Mouse (Mus musculus): ENCODE measurements around the gene Impg2.
A peak's percentile ranks its signal among the peaks of the same experiment; 100 is the strongest.

The Impg2 gene

DNA sequence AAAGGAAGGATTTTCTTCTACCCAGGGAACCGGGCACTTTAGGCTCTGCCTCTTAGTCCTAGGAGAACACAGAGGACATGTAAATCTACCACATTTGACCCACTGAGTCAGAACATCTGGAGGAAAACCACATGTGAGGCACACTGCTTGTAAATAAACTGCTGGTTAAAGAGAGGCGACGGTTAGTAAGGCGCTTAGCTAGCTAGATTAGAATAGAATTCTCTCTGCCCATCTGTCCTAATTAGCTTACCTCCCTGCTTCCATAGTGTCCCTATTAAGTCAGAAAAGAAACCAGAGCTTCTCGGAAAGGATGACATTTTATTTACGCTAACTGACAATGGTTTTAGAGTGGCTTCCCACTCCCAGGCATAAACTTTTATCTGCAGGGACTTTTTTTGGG, at the start of gene Impg2:
Gene Impg2 (plus strand): TSS at position 263 of the 400 bp plus-strand sequence.
- DNase-seq (ENCODE audit: low read depth, low spot score), result no peak

DNA sequence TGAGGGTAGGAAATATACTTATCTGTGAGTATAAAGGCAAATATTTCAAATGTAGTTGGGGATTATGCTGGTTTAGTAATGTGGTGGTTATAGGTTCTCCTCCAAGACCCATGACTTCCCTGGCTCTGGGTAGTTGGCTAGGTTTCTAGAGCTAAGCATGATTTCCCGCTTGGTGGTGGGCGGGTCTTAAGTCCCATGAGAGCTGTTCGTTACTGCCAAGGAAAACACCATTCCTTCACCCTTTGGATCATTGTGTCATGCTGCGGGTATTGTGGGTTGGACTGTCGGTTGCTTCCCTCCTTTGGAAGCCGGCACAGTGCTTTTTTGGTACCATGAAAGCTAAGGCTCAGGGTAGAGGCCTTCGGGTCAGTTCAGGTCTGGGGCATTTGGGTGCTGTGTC, 40.6 kb upstream of the Impg2 start:
- no peak for DNase-seq (ENCODE audit: low read depth, low spot score)

DNA sequence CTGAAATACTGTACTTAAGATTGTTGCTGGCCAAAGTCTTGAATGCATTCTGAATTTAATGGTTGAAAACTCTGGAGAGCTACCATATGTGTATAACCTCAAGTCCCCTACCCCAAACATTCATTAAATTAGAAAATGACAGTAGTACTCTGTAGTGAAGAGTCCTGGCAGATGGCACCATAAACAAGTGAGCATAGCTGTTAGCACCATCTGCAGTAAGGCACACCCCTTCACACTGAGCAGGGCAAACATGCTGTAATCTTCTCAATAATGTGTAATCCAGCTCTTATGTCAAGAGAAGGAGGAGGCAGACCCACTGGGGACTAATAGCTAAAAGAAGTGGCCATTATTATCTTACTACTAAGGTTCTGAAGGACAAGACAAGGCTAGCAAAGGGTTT, 33.9 kb upstream of the Impg2 start:
- DNase-seq (ENCODE audit: low read depth, low spot score), result no peak

DNA sequence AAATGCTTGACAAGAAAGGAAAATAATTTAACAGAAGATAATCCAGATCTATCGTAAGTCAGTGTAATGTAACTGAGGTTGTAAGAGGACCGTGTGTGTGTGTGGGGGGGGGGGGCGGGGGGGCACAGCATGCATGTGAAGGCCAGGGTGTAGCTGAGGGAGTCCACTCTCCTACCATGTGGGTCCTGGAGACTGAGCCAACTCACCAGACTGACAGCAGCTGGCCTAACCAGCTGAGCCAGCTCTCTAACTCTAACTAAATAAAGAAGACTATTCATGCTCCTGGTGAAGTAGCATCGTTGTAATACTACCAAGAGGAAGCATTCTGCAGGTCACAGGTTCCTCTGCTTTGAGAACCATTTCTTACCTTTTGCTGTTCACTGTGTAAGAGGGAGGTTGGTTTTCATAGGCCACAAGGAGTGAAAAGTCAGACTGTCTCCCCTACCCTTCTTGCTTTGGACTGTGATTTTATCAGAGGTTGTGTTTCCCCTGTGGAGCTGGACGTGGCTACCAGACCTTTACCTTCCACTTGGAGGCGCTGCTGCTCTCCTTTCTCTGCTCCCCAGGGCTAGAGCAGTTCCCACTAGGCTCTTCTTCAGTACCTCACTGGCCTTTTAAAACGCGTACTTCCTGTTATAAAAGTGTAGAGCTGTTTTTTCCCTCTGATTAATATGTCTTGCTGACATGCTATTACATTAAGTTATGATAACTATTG, 28.1 kb upstream of the Impg2 start:
- DNase-seq (ENCODE audit: low read depth, low spot score), result peak; percentile 61

DNA sequence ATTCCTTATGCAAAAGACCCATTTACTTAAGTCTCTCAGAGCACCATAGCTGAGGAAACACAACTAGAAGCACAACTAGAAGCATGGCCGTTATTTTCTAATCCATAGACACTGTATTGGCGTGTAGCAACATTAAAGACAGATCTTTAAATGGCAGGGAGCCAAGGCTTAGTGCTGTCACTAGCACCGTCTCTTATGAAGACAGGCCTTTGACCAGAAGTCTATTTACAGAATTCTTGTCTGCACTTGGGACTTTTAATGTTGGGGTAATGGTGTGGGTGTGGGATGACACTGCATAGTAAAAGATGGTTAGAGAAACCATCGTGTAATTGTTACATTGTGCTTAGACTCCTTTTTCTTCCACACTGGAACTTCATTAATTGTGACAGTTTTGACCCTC, 17.2 kb upstream of the Impg2 start:
- DNase-seq (ENCODE audit: low read depth, low spot score), result no peak

DNA sequence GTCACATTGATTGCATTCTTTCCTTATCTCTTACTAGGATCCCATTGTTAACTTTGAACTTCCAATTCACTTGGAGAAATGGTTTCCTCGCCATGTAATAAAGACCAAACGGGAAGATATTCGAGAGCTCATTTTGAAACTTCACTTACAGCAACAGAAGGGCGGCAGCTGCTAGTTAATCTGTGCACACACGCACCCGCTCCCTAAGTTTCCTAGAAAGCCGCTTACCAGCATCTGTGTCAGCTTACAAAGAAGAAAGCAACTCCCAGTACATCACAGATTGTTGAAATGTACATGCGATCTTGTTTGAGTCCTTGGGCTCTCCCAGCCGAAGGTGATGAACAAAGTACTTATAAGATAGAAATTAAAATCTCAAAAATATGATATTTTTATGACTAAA, 15.9 kb upstream of the Impg2 start:
- DNase-seq (ENCODE audit: low read depth, low spot score), result no peak

DNA sequence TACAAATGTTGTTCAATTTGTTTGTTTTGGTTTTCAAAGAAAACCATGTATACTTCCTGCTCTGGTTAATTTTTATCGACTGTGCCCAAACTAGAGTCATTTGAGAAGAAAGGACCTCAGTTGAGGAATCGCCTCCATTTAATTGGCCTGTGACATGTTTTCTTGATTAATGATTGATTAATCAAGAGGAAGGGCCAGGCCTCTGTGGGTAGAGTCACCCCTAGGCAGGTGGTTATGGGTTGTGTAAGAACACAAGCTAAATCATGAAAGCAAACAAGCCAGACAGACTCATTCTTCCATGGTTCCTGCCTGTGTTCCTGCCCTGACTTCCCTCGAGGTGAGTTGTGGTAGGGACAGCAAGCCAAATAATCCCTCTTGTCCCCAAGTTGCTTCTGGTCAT, 8.6 kb downstream of the Impg2 start:
- DNase-seq (ENCODE audit: low read depth, low spot score), result no peak

DNA sequence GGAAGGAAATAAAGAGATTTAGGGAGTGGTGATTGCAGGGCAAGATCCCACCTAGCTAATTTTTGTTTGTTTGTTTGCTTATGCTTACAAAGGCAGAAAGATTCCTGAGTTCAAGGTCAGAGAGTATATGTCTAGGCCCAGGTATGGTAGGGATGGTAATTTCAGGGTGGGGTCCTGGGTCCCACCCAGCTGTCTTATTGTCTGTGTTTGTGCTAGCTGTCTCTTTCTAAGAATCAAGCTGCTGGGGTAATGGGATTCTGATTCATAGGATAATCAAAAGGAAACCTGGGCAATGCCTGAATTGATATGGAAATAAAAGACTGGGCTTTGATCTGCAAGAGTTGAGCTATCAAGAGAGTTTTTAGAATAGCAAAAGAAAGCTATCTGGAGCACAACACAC, 23.6 kb downstream of the Impg2 start:
- DNase-seq (ENCODE audit: low read depth, low spot score), result peak; percentile 69

DNA sequence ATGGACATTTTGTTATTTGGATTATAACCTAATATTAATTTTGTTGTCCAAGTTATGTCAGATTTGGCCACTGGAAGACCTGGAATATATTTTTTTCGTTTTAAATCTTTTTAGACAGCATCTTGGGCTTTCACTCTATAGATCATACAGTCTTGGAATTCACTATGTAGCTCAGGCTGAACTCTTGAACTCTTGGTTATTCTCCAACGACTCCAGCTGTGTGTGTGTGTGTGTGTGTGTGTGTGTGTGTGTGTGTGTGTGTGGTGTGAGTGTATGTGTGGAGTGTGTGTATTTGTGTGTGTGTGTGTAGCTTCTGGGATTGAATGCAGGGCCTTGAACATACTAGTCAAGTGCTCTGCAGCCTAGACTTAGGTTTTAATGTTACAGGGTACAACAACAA, 25.3 kb downstream of the Impg2 start:
- DNase-seq (ENCODE audit: low read depth, low spot score), result no peak

DNA sequence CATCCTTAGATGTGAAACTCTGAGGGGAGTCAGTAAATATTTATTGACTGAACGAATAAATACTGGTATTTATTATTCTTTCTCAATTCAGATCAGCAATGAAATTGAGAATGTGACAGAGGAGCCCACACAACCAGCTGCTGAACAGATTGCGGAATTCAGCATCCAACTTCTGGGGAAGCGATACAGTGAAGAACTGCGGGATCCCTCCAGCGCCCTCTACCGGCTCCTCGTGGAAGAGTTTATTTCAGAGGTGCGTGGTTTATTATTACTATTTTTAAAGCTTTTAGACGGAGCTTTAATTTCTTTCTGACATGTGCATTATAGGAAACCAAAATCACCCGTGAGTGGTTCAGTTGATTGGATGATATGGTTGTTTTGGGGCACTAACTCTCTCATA, 27.2 kb downstream of the Impg2 start:
- peak; percentile 40 for DNase-seq (ENCODE audit: low read depth, low spot score)

DNA sequence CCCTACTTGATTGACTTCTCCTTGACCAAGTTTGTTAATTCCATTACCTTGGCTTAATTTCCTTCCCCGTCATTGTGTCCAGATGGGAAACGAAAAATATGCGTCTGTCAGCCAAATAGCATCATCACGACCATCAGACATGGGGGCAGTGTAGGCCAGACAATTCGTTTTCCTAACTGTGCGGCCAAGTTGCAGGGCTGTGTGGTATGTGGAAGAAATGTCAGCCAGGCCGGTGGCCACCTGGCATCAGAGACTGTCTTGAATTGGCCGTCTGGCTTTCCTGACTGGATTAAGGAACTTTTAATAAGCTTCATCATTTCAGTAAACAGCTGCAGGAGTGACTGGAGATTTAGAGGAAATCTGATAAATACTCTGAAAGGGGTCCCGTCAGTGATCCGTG, 28.6 kb downstream of the Impg2 start:
- no peak for DNase-seq (ENCODE audit: low read depth, low spot score)

DNA sequence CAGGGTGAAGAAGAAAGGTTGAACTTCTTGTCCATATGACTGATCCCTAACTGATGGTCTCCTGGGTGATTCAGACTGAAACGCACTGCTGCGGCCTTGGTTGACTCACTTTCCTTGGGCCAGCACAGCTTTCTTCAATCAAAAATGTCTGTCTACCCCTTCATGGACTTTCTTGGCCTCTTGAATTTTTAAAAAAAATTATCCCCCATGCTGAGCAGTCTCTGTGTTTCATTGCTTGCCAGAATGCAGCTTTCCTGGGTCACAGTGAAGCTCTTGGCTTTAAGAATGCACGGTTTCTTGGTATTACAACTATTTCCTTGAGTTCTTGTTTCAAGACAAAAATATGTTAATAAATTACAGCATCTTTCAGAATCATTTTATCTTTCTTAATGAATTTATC, 41.9 kb downstream of the Impg2 start:
- DNase-seq (ENCODE audit: low read depth, low spot score), result no peak

DNA sequence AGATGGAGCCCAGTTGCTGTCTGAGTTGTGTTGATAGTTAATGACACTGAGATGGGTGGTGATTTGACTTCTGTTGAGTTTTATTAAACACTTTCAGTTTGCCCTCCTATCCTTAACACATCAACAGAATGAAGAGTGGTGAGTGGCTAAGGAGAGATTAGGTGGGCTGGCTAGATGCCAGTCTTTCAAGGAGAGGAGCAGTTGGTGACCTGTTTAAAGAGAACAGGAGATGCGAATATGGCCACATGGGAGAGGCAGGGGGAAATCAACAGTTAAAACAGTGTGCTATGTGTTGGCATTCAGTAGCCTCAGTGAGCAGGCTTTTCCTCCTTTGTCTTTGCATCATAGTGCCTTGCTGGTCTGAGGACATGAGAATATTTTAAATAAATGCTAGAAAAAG, 69.8 kb downstream of the Impg2 start:
- no peak for DNase-seq (ENCODE audit: low read depth, low spot score)

DNA sequence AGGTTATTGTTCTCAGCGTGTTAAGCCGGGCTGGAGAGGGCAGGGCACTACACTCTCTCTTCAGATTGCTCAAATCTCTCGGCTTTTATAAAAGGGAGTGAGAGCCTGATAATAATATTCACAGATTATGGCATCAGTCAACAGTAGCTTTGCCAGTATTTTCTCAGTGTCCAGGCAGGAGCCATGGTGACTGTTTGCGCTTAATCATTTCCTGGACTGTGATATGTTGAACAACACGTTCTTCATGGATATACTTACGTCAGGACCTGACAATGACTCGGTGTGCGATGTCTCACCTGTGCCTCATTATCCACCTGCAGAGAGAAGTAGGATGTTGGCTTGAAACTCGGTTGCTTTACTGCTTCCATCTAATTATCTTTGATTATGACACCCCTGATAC, 74.9 kb downstream of the Impg2 start:
- DNase-seq (ENCODE audit: low read depth, low spot score), result no peak

DNA sequence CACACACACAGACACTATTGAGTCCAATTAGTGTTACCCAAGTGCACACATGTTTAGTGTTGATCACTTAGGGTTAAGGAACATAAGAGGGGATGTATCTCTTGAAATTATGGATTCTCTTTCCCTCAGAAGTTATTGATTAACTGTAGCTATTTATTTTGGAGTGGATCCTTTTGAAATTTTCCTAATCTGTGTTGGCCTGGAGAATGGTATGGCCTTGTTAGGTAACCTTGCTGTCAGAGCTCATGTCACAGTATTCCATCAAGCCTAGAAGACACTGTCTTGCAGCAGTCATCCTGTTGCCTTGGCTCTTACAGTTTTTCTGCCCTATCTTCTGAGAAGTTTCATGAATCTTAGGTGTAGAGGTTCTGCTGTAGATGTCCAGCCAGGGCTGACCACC, 75.6 kb downstream of the Impg2 start:
- no peak for DNase-seq (ENCODE audit: low read depth, low spot score)

DNA sequence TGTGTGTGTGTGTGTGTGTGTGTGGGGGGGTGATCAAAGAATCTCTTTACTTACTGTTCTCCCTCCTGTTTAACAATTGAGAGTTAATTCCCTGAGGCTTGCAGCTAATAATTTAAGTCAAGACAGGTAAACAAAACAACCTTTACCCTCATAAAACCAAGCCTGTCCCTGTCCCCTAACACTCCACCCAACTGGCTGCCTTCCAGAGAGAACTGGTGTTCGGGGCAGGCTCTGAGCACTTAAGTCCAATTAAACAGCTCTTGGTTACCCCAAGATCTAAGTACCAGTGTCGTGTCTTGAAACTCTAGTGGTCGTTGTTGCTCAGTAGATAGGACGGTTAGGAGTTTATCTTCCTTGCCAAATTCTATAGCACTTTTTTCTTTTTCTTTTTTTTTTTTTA, 77.2 kb downstream of the Impg2 start:
- no peak for DNase-seq (ENCODE audit: low read depth, low spot score)

DNA sequence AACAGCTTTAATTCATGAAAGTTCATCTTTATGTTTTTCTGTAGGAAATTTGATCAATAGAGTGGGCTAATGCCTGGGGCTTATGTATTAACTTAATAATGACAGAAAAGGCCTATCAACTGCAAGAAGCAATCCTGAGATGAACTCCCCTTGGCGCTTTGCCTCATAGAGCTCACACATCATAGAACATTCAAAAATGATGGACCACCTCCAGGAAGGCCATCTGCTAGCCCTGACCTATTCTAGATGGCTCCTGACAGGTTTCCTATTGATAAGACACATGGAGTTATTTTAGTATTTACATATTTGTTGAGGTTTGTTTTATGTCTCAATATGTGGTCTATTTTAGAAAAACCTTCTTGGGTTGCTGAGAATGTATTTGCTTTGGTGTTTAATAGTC, 79.2 kb downstream of the Impg2 start:
- no peak for DNase-seq (ENCODE audit: low read depth, low spot score)

DNA sequence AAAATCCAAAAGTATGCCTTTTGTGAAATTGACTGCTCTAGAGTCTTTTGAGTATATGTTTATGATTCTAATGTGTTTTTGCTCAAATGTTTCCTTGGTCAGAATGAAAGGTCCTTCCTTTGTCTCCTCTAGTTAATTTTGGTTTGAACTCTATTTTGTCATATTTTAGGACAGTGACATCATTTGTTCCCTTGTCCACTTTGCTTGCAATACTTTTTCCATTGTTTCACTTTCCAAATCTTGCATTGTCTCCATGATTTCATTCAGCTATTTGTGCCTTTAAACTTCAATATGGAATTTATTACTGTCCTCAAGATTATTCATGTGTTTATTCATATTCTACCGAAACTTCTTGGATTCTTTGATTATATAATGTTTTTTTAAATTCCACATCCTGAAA, 79.8 kb downstream of the Impg2 start:
- no peak for DNase-seq (ENCODE audit: low read depth, low spot score)

DNA sequence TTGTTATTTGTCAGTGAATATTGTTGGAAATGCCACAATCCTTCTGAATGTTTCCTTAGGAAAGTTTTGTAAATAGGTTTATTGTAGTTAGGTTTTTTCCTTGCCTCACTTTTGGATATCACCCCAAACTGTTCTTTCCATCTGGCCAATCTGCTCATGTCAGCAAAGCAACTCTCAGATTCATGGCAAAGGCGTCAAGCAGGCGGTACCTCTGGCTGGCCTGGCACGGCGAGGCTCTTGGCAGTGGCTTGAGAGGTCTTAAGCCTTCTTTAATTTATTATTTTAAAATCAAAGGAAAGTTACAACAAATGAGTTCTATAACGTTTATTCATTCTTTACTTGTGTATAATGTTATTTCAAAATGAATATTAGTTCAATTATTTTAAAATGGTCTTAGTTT, 82.0 kb downstream of the Impg2 start:
- no peak for DNase-seq (ENCODE audit: low read depth, low spot score)

DNA sequence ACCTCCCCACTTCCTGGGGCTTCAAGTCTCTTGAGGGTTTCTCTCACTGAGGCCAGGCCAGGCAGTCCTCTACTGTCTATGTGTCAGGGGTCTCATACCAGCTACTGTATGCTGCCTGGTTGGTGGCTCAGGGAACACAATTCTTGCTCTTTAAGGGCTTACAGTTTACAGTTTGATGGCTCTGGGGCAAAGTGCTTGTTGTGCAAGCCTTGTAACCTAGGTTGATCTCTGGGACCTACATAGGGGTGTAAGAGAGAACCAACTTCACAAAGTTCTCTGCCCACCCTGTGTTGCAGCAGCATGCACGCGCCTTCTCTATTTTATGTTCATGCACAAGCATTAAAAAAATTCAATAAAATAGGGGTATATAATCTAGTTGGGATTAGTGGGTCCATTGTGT, 82.9 kb downstream of the Impg2 start:
- no peak for DNase-seq (ENCODE audit: low read depth, low spot score)

DNA sequence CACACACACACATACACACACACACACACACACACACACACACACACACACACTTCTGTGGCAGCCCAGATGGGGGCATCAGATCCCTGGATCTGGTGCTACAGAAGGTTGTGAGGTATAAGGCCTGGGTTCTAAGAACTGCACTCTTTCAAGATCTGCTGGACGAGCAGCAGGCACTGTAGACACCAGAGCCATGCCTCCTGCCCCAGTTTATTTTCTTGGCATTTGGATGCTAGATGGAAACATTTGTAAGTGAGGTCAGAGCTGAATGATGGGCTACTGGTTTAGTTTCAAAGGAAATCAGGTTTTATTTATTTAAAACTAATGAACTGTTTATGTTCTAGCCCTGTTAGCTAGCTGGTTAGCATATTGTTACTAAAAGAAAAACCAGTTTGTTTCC, 90.8 kb downstream of the Impg2 start:
- no peak for DNase-seq (ENCODE audit: low read depth, low spot score)

DNA sequence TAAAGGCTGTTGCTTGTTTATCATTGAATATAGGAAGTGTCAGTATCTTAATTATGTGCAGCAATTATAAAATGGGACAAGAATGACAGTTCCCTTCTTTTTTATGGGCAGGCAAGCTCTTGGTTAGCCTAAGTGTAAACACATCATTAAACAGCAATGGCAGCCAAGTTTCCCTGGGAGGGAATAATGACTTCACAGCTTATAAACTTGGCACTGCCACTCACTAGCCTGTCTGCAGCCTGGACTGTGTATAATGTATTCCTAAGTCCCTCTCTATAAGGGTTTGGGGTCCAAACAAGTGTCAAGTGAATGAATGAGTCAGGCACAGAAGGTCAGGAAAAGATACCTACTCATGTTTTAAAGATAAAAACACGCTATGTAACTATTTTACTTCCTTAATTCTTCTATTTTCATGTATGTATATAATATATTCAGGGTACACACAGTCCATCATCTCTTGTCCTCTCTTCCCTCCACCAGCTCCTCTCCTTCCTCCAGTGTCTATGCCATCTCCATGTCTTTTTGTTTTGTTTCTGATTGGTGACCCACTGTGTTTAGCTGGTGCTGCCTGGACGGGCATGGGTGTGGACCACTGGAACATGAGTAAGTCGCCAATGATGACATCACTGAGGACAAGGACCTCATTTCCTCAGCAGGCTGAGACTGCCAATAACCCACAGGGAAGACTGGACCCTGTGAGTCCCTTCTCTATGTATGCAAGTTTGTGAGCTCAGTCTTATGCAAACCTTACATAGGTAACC, 92.0 kb downstream of the Impg2 start:
- no peak for DNase-seq (ENCODE audit: low read depth, low spot score)

DNA sequence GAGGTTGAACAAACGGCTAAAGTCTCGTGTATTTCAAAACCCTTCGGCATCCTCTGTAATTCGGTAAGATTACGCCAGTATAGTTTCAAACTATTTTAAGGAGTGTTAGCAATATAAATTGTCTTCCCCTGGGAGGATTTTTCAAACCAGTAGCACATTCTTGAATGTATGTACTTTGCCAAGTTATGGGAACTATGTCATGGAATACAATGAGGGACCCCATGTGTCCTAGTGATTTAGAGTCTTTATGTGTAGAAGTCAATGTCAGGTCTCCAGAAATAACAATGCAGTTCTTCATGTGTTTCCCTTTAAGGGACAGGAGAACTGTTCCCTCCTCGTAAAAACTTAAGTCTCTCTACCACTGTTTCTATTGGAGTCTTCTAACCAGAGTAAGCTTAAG, 94.1 kb downstream of the Impg2 start:
- no peak for DNase-seq (ENCODE audit: low read depth, low spot score)

DNA sequence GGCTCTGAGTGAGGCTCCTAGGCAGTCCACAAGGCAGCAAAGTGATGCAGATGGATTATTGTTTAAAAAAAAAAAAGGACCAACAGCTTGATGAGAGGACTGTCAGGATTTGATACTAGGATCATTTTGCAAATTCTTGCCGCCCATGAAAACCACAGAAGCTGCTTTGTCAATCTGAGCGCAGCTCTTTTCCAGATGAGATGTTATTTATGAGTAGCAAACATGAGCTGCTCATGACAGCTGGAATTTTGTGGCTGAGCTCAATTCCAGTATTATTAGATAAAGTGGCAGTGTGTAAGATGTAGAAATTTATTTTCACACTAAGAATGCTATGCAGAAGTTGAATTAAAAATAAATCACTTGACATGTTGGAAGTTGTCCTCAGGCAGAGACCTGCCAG, 94.7 kb downstream of the Impg2 start:
- no peak for DNase-seq (ENCODE audit: low read depth, low spot score)

All from R1 (cell line).